Mouse (Mus musculus) kidney, adult 2 months (tissue): Measurements from ENCODE around the gene Mc1r. TPM values are rescaled to one million over a fixed set of nuclear protein-coding genes. Genes with fewer than 3 reads are reported as not detected.
"Not testable (repeated sequence)": the region's sequence is repeated elsewhere in the genome, so short reads cannot be mapped to it uniquely, and the experiment has no call there.

Source experiments
- DNase-seq: peaks from one replicate; pipeline ENCODE4 v3.0.0; 2021
- H3K27ac ChIP-seq: fragments of 200-500 bp; 2 replicates; pipeline ENCODE4 v1.5.1; 2012; ENCODE audit warnings: low read depth, low read length, control low read depth, inconsistent platforms; ENCODE audit not compliant: insufficient read depth
- H3K27me3 ChIP-seq: fragments of 200-500 bp; replicated peaks from 2 replicates; pipeline ENCODE4 v1.6.1; 2012; ENCODE audit warnings: mild to moderate bottlenecking, moderate library complexity, low read length, inconsistent platforms; ENCODE audit not compliant: control insufficient read depth, insufficient read depth
- H3K36me3 ChIP-seq: fragments of 200-500 bp; 2 replicates; pipeline ENCODE4 v1.6.1; 2012; ENCODE audit warnings: mild to moderate bottlenecking, moderate library complexity, low read length, inconsistent platforms; ENCODE audit not compliant: control insufficient read depth, insufficient read depth
- H3K4me1 ChIP-seq: fragments of 200-500 bp; 2 replicates; pipeline ENCODE4 v1.6.1; 2011; ENCODE audit warnings: low read length; ENCODE audit not compliant: control insufficient read depth, insufficient read depth
- H3K4me3 ChIP-seq: fragments of 200-500 bp; 2 replicates; pipeline ENCODE4 v1.5.1; 2011; ENCODE audit warnings: mild to moderate bottlenecking, low read depth, low read length, control low read depth; ENCODE audit not compliant: insufficient read depth
- CTCF ChIP-seq: fragments of 200-500 bp; conservative IDR thresholded peaks from 2 replicates; pipeline ENCODE4 v1.5.1; 2011; ENCODE audit warnings: low read depth, mild to moderate bottlenecking, control low read depth, low read length, moderate library complexity, mixed read lengths; ENCODE audit not compliant: insufficient read depth, insufficient read length
- POLR2A ChIP-seq: fragments of 200-500 bp; IDR thresholded peaks from one replicate; pipeline ENCODE4 v1.6.1; 2011; ENCODE audit warnings: low read depth, low read length, control low read depth
- WGBS: fragments of 180-500 bp; shearing (Covaris S2); methylation state at CpG from one replicate; pipeline ENCODE4 v1.1.7; 2018; 5-methylcytosine and 5-hydroxymethylcytosine counted together
- polyA plus RNA-seq: library from polyadenylated mRNA; depleted of rRNA; stranded (reverse); fragments of >200 nt; gene quantifications from 2 replicates; pipeline ENCODE4 v1.2.3, GENCODE M21; 2012

Mc1r gene
- polyA plus RNA-seq, 1 experiment, result not detected

DNA sequence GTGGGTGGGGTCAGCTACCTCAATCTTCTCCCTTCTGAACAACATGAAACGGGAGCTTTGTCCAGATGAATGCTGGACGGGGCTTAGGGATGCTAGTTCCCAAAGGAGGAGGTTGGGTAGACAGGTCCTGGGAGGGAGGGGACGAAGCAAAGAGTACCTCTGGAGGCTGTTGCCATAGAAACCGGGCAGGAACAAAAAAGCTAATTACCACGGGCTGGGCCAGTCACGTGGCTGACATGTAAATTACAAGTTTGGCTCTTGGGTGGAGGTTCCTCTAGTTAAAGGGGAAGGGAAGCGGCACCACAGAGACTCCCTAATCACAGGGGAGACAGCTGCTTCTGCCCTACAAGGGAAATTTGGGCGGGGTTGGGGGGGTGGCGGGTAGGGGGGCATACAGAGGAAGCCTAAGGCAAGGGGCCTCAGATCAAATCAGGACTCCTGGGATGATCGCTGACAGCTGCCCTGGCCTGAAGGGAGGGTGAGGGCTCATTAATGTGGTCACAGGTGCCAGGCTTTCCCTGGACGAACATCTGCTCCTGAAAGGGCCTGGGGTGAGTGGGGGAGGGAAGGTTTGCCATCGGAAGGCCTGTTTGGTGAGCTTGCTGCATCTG, 5.8 kb downstream of the Mc1r start:
- TF ChIP-seq CTCF, result no peak
- TF ChIP-seq POLR2A, result no peak
- Histone ChIP-seq H3K27me3 (no peaks in the 10 kb centered on the region), H3K4me1 (no peaks in the 10 kb centered on the region), H3K36me3 (no peaks in the 10 kb centered on the region), H3K27ac (no peak overlapping the region), H3K4me3 (no peak overlapping the region)
- 7% methylated on average over 12 of the region's 12 CpGs for WGBS
- DNase-seq, result no peak

DNA sequence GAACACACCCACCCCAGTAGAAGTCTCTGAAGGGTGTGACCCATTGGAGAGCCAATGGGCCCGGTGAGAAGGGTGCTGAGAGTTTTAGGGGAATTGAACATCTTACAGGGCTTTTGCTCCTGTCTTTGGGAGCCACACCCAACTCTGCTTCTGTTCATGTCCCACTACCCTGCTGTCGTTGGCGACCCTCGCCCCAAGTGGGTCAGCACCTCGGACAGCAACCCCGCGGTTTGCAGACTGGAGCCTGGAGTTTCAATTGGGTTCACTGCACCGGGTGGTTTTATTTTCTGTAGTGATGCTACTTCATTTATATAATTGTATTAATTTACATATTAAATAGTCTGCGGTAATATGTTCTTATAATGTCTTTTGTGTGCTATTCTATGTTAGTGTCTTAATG, 7.3 kb downstream of the Mc1r start:
- Histone ChIP-seq H3K4me3 (no peak overlapping the region), H3K27me3 (no peaks in the 10 kb centered on the region), H3K4me1 (no peaks in the 10 kb centered on the region), H3K36me3 (no peaks in the 10 kb centered on the region), H3K27ac (no peak overlapping the region)
- TF ChIP-seq POLR2A (no peak), CTCF (no peak)
- WGBS, result 11% methylated on average over 9 of the region's 9 CpGs
- no peak for DNase-seq

DNA sequence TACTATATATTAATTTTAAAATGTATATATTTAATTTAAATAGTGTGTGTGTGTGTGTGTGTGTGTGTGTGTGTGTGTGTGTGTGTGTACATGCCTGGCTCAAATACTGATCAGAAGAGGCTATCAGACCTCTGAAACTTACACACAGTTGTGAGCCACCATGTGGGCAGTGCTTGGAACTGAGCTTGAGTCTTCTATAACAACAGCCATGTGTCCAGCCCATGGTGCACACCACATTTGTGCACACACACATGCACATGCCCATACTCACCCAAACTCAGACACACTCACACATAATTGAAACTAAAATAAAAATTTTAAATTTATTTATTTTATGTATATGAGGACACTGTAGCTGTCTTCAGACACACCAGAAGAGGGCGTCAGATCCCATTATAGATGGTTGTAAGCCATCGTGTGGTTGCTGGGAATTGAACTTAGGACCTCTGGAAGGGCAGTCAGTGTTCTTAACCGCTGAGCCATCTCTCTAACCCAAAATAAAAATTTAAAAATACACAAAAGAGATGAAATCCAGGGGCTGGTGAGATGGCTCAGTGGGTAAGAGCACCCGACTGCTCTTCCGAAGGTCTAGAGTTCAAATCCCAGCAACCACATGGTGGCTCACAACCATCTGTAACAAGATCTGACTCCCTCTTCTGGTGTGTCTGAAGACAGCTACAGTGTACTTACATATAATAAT, 8.2 kb downstream of the Mc1r start:
- WGBS, result 76% methylated on average over 5 of the region's 5 CpGs
- H3K36me3 ChIP-seq, H3K4me3 ChIP-seq, H3K27ac ChIP-seq, DNase-seq, H3K27me3 ChIP-seq, H3K4me1 ChIP-seq: not testable (repeated sequence)

DNA sequence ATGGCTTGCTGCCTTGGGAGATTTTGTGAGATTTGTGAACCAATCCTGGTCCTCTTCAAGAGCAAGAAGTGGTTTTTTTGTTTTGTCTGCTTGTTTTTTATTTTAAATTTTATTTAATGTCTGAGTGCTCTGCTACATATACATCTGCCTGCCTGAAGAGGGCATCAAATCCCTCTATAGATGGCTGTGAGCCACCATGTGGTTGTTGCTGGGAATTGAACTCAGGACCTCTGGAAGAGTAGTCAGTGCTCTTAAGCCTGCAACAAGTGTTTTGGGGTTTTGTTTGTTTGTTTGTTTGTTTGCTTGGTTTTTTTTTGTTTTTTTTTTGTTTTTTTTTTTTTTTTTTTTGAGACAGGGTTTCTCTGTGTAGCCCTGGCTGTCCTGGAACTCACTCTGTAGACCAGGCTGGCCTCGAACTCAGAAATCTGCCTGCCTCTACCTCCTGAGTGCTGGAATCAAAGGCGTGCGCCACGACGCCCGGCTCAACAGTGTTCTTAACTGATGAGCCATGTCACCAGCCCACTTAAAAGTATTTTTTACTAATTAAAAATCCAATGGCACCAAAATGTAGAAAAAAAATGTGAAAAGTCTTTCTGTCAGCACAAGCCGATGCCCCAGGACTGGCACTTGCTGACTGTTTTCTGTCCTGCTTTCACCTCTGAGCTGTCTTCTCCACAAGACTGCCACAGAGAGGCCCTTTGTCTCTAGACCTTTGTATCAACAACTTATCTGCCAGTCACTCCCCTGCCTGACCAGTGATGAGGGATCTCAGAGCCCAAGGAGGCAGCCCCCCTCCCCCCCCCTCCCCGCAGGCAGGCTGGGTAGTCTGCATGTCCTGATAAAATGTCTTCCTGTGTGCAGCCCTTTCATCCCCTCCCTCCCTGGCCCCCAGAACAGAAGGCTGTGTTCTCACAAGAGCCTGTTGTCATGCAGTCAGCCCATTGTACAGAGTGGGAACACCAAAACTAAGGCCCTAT, 9.3 kb downstream of the Mc1r start:
- Histone ChIP-seq H3K4me3 (no peak overlapping the region), H3K27me3 (no peaks in the 10 kb centered on the region), H3K27ac (no peak overlapping the region), H3K36me3 (no peaks in the 10 kb centered on the region), H3K4me1 (no peaks in the 10 kb centered on the region)
- TF ChIP-seq POLR2A (no peak), CTCF (no peak)
- WGBS, result 84% methylated on average over 8 of the region's 8 CpGs
- DNase-seq, result no peak

DNA sequence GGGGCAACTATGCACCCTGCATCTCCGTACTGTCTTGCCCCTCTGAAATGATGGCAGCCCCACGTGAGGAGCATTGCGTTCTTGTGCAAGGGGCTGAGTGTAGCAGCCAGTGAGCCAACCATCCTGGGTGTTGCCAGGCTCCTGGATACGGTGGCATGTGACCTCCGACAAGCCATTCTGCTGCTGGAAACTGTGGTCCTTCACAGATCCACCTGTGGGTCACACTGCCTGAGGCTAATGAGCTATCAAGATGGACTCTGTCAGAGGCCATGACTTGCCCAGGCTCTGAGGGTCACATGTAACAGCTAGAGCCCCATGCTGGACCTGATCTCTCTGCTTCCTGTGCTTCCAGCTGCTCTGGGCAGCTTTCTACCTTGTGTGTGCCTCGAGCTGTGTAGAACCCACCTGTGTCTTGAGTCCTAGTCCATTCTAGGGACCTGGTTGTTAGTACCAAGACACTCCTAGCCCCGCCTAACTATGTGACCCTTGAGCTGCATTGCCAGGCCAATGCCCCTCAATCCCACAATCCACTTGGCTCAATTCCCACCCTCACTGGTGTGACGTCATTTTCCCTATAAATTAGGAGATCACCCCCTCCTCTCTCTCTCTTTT, 10.1 kb downstream of the Mc1r start:
- no peaks in the 10 kb centered on the region; the same call in 1 of the 2 replicates for H3K4me1 ChIP-seq
- no peaks in the 10 kb centered on the region for H3K36me3 ChIP-seq
- no peak overlapping the region for H3K4me3 ChIP-seq
- WGBS, result 69% methylated on average over 8 of the region's 8 CpGs
- TF ChIP-seq POLR2A, result no peak
- TF ChIP-seq CTCF, result no peak
- no peaks in the 10 kb centered on the region for H3K27me3 ChIP-seq
- no peak for DNase-seq
- H3K27ac ChIP-seq, result no peak overlapping the region

DNA sequence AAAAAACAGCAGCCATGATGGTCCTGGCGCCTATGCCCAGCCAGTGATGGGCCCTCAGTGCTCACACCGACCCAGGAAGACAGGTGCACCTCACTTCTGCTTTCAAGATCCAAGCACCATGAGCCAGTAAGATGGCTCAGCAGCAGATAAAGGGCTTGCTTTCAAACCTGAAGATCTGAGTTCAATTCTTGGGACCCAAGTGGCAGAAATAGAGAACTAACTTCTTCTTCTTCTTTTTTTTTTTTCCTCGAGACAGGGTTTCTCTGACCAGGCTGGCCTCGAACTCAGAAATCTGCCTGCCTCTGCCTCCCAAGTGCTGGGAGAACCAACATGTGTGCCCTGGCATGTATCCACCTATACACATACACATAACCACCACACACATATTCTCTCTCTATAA, 12.8 kb downstream of the Mc1r start:
- no peak for DNase-seq
- Histone ChIP-seq H3K27ac (no peak overlapping the region), H3K27me3 (no peaks in the 10 kb centered on the region), H3K36me3 (no peaks in the 10 kb centered on the region), H3K4me1 (peaks cover 4% of the 10 kb centered on the region; the same call in 1 of the 2 replicates), H3K4me3 (no peak overlapping the region)
- TF ChIP-seq POLR2A, result no peak
- TF ChIP-seq CTCF, result no peak
- 86% methylated on average over 4 of the region's 4 CpGs for WGBS
